ENCODE assay signal across 11 mouse cellular contexts in genomic region chr5:75405496-75405895, GRCm38 (mm10).
DNase-seq lines count a peak whose midpoint lies in the region; ATAC-seq lines count a peak whose summit lies in the region.
"Had no signal": no experiment of that assay in that cellular context is flagged by ENCODE, and none has a peak within 500 bp of the region (broad histone marks: within the 10 kb centered on the region; RNA-seq: fewer than 3 reads in every experiment).

No protein-coding gene starts in this region.

- H3K27ac ChIP-seq in forebrain, embryonic 15.5 days (replicated peaks), result no peak overlapping the region
- no peak overlapping the region for H3K27ac ChIP-seq in forebrain, embryonic 12.5 days
- H3K27ac ChIP-seq in embryonic facial prominence, embryonic 14.5 days (replicated peaks; ENCODE audit: low read depth, low read length), result no peak overlapping the region
- peak overlapping the region; percentile 63; the same call in 1 of the 2 replicates for H3K27ac ChIP-seq in limb, embryonic 10.5 days
- H3K27ac ChIP-seq: layer of hippocampus, adult 2 months had no signal

- H3K27me3 ChIP-seq in forebrain, embryonic 15.5 days, result peaks cover 6% of the 10 kb centered on the region; the same call in 1 of the 2 replicates
- H3K27me3 ChIP-seq in forebrain, embryonic 12.5 days, result peaks cover 16% of the 10 kb centered on the region; the same call in 1 of the 2 replicates
- H3K27me3 ChIP-seq in embryonic facial prominence, embryonic 14.5 days (replicated peaks; ENCODE audit: control insufficient read depth, insufficient read depth, low read length), result no peaks in the 10 kb centered on the region
- no peaks in the 10 kb centered on the region for H3K27me3 ChIP-seq in limb, embryonic 10.5 days (ENCODE audit: low read depth, poor library complexity, severe bottlenecking)

- no peaks in the 10 kb centered on the region for H3K36me3 ChIP-seq in forebrain, embryonic 15.5 days
- H3K36me3 ChIP-seq in forebrain, embryonic 12.5 days (replicated peaks), result no peaks in the 10 kb centered on the region
- H3K36me3 ChIP-seq in embryonic facial prominence, embryonic 14.5 days (ENCODE audit: control insufficient read depth, insufficient read depth, low read length), result no peaks in the 10 kb centered on the region
- no peaks in the 10 kb centered on the region for H3K36me3 ChIP-seq in limb, embryonic 10.5 days

- DNase-seq in Muller cell, postnatal 12 days (ENCODE audit: inconsistent ontology term), result peak; percentile 77
- DNase-seq in embryonic facial prominence, embryonic 14.5 days (ENCODE audit: low spot score), result peak; percentile 72
- no peak for DNase-seq in limb, embryonic 10.5 days (ENCODE audit: low spot score)
- DNase-seq in adrenal gland, postnatal 36 days, result no peak
- DNase-seq in heart, adult 11 months, result no peak
- DNase-seq in cerebellum, adult 9-10 months, result no peak
- DNase-seq: cerebellum, adult 9-11 months; right cerebral cortex, adult 18-20 months had no signal

- ATAC-seq in forebrain, embryonic 15.5 days (replicated peaks), result peak; percentile 58; the same call in 1 of the 2 replicates
- no peak for ATAC-seq in forebrain, embryonic 12.5 days (ENCODE audit: low FRiP score)
- ATAC-seq in embryonic facial prominence, embryonic 14.5 days (ENCODE audit: low read depth), result no peak

- no peaks in the 10 kb centered on the region for H3K9me3 ChIP-seq in forebrain, embryonic 15.5 days
- no peaks in the 10 kb centered on the region for H3K9me3 ChIP-seq in forebrain, embryonic 12.5 days
- no peaks in the 10 kb centered on the region for H3K9me3 ChIP-seq in embryonic facial prominence, embryonic 14.5 days (ENCODE audit: control insufficient read depth, low read length)
- no peaks in the 10 kb centered on the region for H3K9me3 ChIP-seq in limb, embryonic 10.5 days (replicated peaks)

- H3K4me3 ChIP-seq in forebrain, embryonic 15.5 days, result no peak overlapping the region
- no peak overlapping the region for H3K4me3 ChIP-seq in forebrain, embryonic 12.5 days (replicated peaks)
- H3K4me3 ChIP-seq in embryonic facial prominence, embryonic 14.5 days (ENCODE audit: low read depth, low read length), result no peak overlapping the region
- H3K4me3 ChIP-seq in limb, embryonic 10.5 days, result no peak overlapping the region
- H3K4me3 ChIP-seq: layer of hippocampus, adult 2 months had no signal

- no peak overlapping the region for H3K4me2 ChIP-seq in forebrain, embryonic 15.5 days (replicated peaks)
- H3K4me2 ChIP-seq in forebrain, embryonic 12.5 days, result no peak overlapping the region
- no peak overlapping the region for H3K4me2 ChIP-seq in embryonic facial prominence, embryonic 14.5 days (ENCODE audit: low read depth, low read length)

- WGBS in forebrain, embryonic 15.5 days, result 21% methylated on average over 7 of the region's 7 CpGs
- 30% methylated on average over 7 of the region's 7 CpGs for WGBS in forebrain, embryonic 12.5 days
- WGBS in embryonic facial prominence, embryonic 14.5 days, result 20% methylated on average over 7 of the region's 7 CpGs
- WGBS in limb, embryonic 10.5 days, result 69% methylated on average over 7 of the region's 7 CpGs

- H3K4me1 ChIP-seq in forebrain, embryonic 15.5 days, result peaks cover 36% of the 10 kb centered on the region
- peaks cover 15% of the 10 kb centered on the region for H3K4me1 ChIP-seq in forebrain, embryonic 12.5 days
- H3K4me1 ChIP-seq in embryonic facial prominence, embryonic 14.5 days (ENCODE audit: control insufficient read depth, insufficient read depth, low read length), result peaks cover 15% of the 10 kb centered on the region
- H3K4me1 ChIP-seq in limb, embryonic 10.5 days, result peaks cover 58% of the 10 kb centered on the region

- H3K9ac ChIP-seq in forebrain, embryonic 15.5 days (replicated peaks), result no peak overlapping the region
- H3K9ac ChIP-seq in forebrain, embryonic 12.5 days, result no peak overlapping the region
- no peak overlapping the region for H3K9ac ChIP-seq in embryonic facial prominence, embryonic 14.5 days (ENCODE audit: low read depth, low read length)

Comparison
In these comparisons a context has a peak if more than half of its experiments do, and no peak if none do; other contexts are left out.
1. DNase-seq: peak in Muller cell, postnatal 12 days (single experiment) and embryonic facial prominence, embryonic 14.5 days (single experiment); none in limb, embryonic 10.5 days (single experiment), adrenal gland, postnatal 36 days (0 of 2), heart, adult 11 months (single experiment) and cerebellum, adult 9-10 months (single experiment).